Mouse (Mus musculus): Measurements from ENCODE around the gene Snrpg. TPM values are rescaled to one million over a fixed set of nuclear protein-coding genes. Genes with fewer than 3 reads are reported as not detected.
A peak's percentile ranks its signal among the peaks of the same experiment; 100 is the strongest.

The Snrpg gene
- total and polyA plus RNA-seq, 3 experiments: 761 to 1,339 (median 796) TPM

DNA sequence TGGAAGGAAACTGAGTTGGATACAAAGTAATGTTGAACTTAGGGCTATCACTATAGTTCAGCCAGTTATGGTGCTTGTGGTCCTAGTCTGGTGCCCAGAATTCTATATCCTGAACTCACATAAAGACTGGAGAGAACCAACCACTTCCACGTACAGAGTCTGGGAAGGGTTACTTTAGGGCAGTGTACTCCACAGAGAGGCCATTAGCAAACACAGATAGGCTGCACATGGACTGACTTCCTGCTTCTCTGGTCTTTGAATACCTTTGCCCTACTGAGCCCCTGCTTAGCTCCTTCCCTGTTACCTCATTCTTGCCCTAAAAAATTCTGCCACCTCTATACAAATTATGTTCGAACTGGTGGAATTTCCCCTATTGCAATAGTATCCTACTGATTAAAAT lies 28.9 kb downstream of the Snrpg start:
- peaks cover 0 to 13% of the 10 kb centered on the region in 2 experiments; a peak in 2 of 4 replicates for H3K4me1 ChIP-seq (ENCODE audit: control insufficient read depth in 1 of 2, insufficient read depth in 2 of 2, low read length in 2 of 2)
- peaks cover 0 to 10% of the 10 kb centered on the region in 2 experiments; a peak in 2 of 4 replicates for H3K36me3 ChIP-seq (ENCODE audit: control insufficient read depth in 1 of 2, insufficient read depth in 2 of 2, low read length in 2 of 2)
- H3K4me3 ChIP-seq (ENCODE audit: control insufficient read depth in 1 of 2, insufficient read depth in 1 of 2, low read depth in 2 of 2, low read length in 2 of 2): no peak overlapping the region
- H3K9ac ChIP-seq (ENCODE audit: control insufficient read depth, low read depth, low read length, poor library complexity, severe bottlenecking): no peak overlapping the region
- no peaks in the 10 kb centered on the region for H3K27me3 ChIP-seq (ENCODE audit: control insufficient read depth in 1 of 2, insufficient read depth in 2 of 2, low read length in 2 of 2)
- H3K27ac ChIP-seq (ENCODE audit: control insufficient read depth, low read depth, low read length): no peak overlapping the region
- H3K9me3 ChIP-seq (replicated peaks; ENCODE audit: insufficient read depth, low read length): no peaks in the 10 kb centered on the region
- TF ChIP-seq ZMIZ1 (IDR thresholded peaks at IDR 0.05; ENCODE audit: low read depth, low read length): no peak
- TF ChIP-seq MYC (IDR thresholded peaks at IDR 0.05; ENCODE audit: low read depth, low read length): peak; percentile 53; the same call in 1 of the 2 replicates
- no peak for TF ChIP-seq POLR2AphosphoS5 (IDR thresholded peaks at IDR 0.05; ENCODE audit: borderline replicate concordance, low read depth, low read length)
- no peak for TF ChIP-seq ZNF384 (IDR thresholded peaks at IDR 0.05; ENCODE audit: low read depth, low read length)
- peak; percentile 33 for DNase-seq (ENCODE audit: low read depth, low spot score)
- H3K79me2 ChIP-seq (ENCODE audit: control insufficient read depth, insufficient read depth, low read length, poor library complexity): peaks cover 17% of the 10 kb centered on the region

DNA sequence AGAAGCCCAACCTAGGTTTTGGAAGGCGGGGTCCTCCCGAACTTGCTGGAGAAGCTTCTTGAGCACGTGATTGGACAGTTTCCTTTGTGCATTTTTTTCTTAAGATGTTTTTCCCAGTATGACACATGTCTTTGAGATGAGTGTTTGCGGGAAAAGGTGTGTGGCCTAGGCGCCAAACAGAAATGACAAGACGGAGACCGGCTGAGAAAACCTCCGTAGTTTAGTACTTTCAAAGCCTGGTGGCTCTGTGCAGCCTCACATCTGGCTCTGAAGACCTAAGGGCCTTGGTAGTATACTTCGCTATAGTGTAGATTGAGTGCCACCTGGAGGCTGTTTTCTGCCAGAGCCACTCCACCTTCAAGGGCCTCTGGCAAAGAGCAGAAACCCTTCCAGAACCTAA lies 29.9 kb downstream of the Snrpg start:
- Histone ChIP-seq H3K27ac (ENCODE audit: control insufficient read depth, low read depth, low read length) (peak overlapping the region; percentile 11; the same call in 1 of the 2 replicates), H3K4me3 (ENCODE audit: control insufficient read depth in 1 of 2, insufficient read depth in 1 of 2, low read depth in 2 of 2, low read length in 2 of 2) (peak overlapping the region; percentile 67 to 82), H3K36me3 (ENCODE audit: control insufficient read depth in 1 of 2, insufficient read depth in 2 of 2, low read length in 2 of 2) (peaks cover 0 to 16% of the 10 kb centered on the region in 2 experiments; a peak in 2 of 4 replicates), H3K79me2 (ENCODE audit: control insufficient read depth, insufficient read depth, low read length, poor library complexity) (peaks cover 20% of the 10 kb centered on the region), H3K27me3 (ENCODE audit: control insufficient read depth in 1 of 2, insufficient read depth in 2 of 2, low read length in 2 of 2) (no peaks in the 10 kb centered on the region), H3K9ac (ENCODE audit: control insufficient read depth, low read depth, low read length, poor library complexity, severe bottlenecking) (peak overlapping the region; percentile 65), H3K4me1 (ENCODE audit: control insufficient read depth in 1 of 2, insufficient read depth in 2 of 2, low read length in 2 of 2) (peaks cover 0 to 16% of the 10 kb centered on the region in 2 experiments; a peak in 3 of 4 replicates), H3K9me3 (replicated peaks; ENCODE audit: insufficient read depth, low read length) (no peaks in the 10 kb centered on the region)
- peak; percentile 92 for DNase-seq (ENCODE audit: low read depth, low spot score)
- TF ChIP-seq NRF1 (IDR thresholded peaks at IDR 0.05; ENCODE audit: insufficient read depth, low read depth, low read length, poor library complexity, severe bottlenecking): no peak
- no peak for TF ChIP-seq TCF12 (IDR thresholded peaks at IDR 0.05; ENCODE audit: low read depth, low read length)
- TF ChIP-seq GATA1 (IDR thresholded peaks at IDR 0.05; ENCODE audit: low read depth, low read length): no peak
- peak; percentile 70 for TF ChIP-seq BHLHE40 (IDR thresholded peaks at IDR 0.05; ENCODE audit: borderline replicate concordance, low read depth, low read length)
- TF ChIP-seq UBTF (IDR thresholded peaks at IDR 0.05; ENCODE audit: borderline replicate concordance, insufficient read depth, low read depth, low read length): 0 out of 2 replicates have a peak, but pooled peaks have one; percentile 36
- peak; percentile 77 for TF ChIP-seq MAX (IDR thresholded peaks at IDR 0.05; ENCODE audit: low read length)
- peak; percentile 57; the same call in 1 of the 2 replicates for TF ChIP-seq ZNF384 (IDR thresholded peaks at IDR 0.05; ENCODE audit: low read depth, low read length)
- TF ChIP-seq ZMIZ1 (IDR thresholded peaks at IDR 0.05; ENCODE audit: low read depth, low read length): no peak
- no peak for TF ChIP-seq ZKSCAN1 (IDR thresholded peaks at IDR 0.05; ENCODE audit: low read depth, low read length)
- no peak for TF ChIP-seq ETS1 (IDR thresholded peaks at IDR 0.05; ENCODE audit: low read depth, low read length)
- TF ChIP-seq TBP (IDR thresholded peaks at IDR 0.05; ENCODE audit: low read depth, low read length): peak; percentile 48; the same call in 1 of the 2 replicates
- no peak for TF ChIP-seq MAZ (IDR thresholded peaks at IDR 0.05; ENCODE audit: low read depth, low read length)
- TF ChIP-seq CHD1 (IDR thresholded peaks at IDR 0.05; ENCODE audit: low read depth, low read length): no peak
- 0 out of 4 replicates have a peak, but pooled peaks of 1 of the 2 experiments have one; percentile 21 for TF ChIP-seq POLR2A (IDR thresholded peaks at IDR 0.05; ENCODE audit: control insufficient read depth in 1 of 2, insufficient read depth in 1 of 2, low read depth in 1 of 2, low read length in 2 of 2, poor library complexity in 1 of 2)
- no peak for TF ChIP-seq CHD2 (IDR thresholded peaks at IDR 0.05; ENCODE audit: low read length)
- no peak for TF ChIP-seq MAFK (IDR thresholded peaks at IDR 0.05; ENCODE audit: borderline replicate concordance, low read depth, low read length)
- TF ChIP-seq CTCF (IDR thresholded peaks at IDR 0.05 in 2 of 3, conservative IDR thresholded peaks at IDR 0.05 in 1 of 3; ENCODE audit: control insufficient read depth in 1 of 3, insufficient read depth in 1 of 3, low read depth in 2 of 3, low read length in 3 of 3, poor library complexity in 1 of 3, severe bottlenecking in 1 of 3): peak; percentile 72 to 96 (median 78)
- TF ChIP-seq MEF2A (IDR thresholded peaks at IDR 0.05; ENCODE audit: extremely low read depth, insufficient replicate concordance, low read depth, low read length, poor library complexity, severe bottlenecking): no peak
- TF ChIP-seq RCOR1 (IDR thresholded peaks at IDR 0.05; ENCODE audit: low read depth, low read length): no peak
- TF ChIP-seq TAL1 (IDR thresholded peaks at IDR 0.05; ENCODE audit: low read length): no peak
- TF ChIP-seq EP300 (IDR thresholded peaks at IDR 0.05; ENCODE audit: low read depth in 1 of 2, low read length in 2 of 2): no peak
- peak; percentile 80 for TF ChIP-seq SIN3A (IDR thresholded peaks at IDR 0.05; ENCODE audit: low read length)
- TF ChIP-seq E2F4 (IDR thresholded peaks at IDR 0.05; ENCODE audit: borderline replicate concordance, low read depth, low read length): no peak
- TF ChIP-seq RAD21 (IDR thresholded peaks at IDR 0.05; ENCODE audit: low read depth, low read length): peak; percentile 96
- TF ChIP-seq ELF1 (IDR thresholded peaks at IDR 0.05; ENCODE audit: low read depth, low read length): no peak
- TF ChIP-seq USF1 (IDR thresholded peaks at IDR 0.05; ENCODE audit: low read depth, low read length): peak; percentile 81
- TF ChIP-seq POLR2AphosphoS5 (IDR thresholded peaks at IDR 0.05; ENCODE audit: borderline replicate concordance, low read depth, low read length): no peak
- no peak for TF ChIP-seq POLR2AphosphoS2 (IDR thresholded peaks at IDR 0.05; ENCODE audit: low read length)
- peak; percentile 23; the same call in 1 of the 2 replicates for TF ChIP-seq HCFC1 (IDR thresholded peaks at IDR 0.05; ENCODE audit: low read depth, low read length)
